Mouse (Mus musculus): ENCODE measurements around the gene Cbx4. TPM values are rescaled to one million over a fixed set of nuclear protein-coding genes. Genes with fewer than 3 reads are reported as not detected.

The Cbx4 gene
- polyA plus RNA-seq, 1 experiment from 2014 or later = 16.3 TPM

DNA sequence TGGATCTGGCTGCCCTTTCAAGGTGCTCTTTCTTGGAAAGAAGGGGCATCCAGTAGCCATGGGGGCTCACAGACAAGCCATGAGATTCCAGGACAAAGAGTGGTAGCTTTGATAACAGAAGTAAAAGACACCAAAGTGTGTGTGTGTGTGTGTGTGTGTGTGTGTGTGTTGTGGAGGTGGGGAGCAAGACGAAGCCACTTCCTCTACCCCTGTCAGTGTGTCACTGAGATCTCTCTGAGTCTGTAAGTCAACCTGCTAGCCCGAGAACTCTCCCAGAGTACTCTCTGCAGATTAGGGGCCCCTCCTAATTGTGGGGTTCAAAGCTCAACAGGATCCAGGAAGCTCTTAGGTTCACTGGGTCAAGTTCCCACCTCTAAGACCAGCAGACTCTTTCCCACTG is 35.7 kb downstream of the Cbx4 start:
- Histone ChIP-seq H3K27ac (no peak overlapping the region), H3K4me1 (replicated peaks) (peaks cover 57% of the 10 kb centered on the region), H3K36me3 (no peaks in the 10 kb centered on the region), H3K27me3 (peaks cover 87% of the 10 kb centered on the region), H3K4me3 (replicated peaks) (no peak overlapping the region), H3K4me2 (replicated peaks) (no peak overlapping the region), H3K9ac (replicated peaks) (no peak overlapping the region), H3K9me3 (no peaks in the 10 kb centered on the region)
- WGBS = 0% methylated on average over 2 of the region's 2 CpGs
- no peak for ATAC-seq

DNA sequence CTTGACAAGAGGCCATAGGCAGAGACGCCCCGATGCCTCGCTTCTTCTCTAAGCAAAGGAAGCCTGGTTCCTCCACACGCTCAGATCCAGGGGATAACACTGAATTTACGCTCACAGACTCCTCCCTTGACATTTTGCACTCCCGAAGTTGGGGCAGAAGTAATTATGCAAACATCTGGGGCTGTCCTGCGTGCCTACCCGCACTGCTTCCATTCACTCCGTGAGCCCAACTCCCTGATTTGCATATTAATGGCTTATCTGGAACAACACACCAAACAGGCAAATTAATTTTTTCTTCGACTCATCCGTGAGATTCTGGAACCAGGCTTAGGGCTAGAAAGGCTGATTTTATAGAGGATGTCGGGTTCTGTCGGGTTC is 37.9 kb downstream of the Cbx4 start:
- peak overlapping the region; percentile 63 for H3K4me2 ChIP-seq (replicated peaks)
- peak overlapping the region; percentile 17 for H3K4me3 ChIP-seq (replicated peaks)
- no peaks in the 10 kb centered on the region for H3K36me3 ChIP-seq
- ATAC-seq = no peak
- under 1% methylated on average over 13 of the region's 13 CpGs for WGBS
- peaks cover 53% of the 10 kb centered on the region for H3K4me1 ChIP-seq (replicated peaks)
- H3K9ac ChIP-seq (replicated peaks) = peak overlapping the region; percentile 33; the same call in 1 of the 2 replicates
- H3K27me3 ChIP-seq = peaks cover 97% of the 10 kb centered on the region
- H3K9me3 ChIP-seq = no peaks in the 10 kb centered on the region
- H3K27ac ChIP-seq = peak overlapping the region; percentile 48; the same call in 1 of the 2 replicates

DNA sequence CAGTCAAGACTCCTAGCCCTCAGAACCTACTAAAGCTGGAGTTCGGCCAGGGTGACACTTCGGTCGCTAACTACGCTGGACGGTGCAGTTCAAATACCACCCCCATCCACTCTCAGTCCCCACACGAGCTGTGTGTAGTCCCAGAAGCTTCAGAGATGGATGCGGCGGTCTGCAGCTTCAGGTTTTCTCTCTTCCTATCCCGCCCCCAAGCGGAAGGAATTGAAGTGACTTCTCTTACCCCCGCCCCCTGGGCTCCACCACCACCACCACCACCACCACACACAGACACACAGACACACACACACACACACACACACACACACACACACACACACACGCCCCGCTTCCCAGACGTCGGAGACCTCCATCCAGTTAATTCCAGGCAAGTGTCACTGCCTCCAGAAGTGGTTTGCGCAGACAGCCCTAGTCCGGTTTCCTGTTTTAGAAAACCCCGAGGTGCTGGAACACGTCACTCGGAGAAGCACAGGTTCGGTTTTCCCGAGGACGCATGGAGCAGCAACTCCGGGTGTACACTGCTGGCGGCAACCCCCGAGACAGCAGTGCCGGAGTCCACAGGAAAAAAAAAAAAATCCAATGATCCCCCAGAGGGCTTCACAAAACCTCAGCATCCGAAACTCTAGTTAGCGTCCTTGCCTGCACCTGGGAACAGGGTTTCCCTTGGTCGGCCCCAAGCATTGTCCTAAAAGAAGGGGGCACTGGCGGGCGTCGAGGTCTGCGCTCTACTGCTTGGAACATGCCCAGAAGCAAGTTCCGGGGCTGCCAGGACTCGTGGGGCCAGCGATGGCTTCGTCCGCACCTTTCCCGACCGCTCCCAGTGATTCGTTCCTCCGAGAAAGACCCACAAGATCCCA is 38.5 kb downstream of the Cbx4 start:
- H3K4me2 ChIP-seq (replicated peaks) = peak overlapping the region; percentile 63
- no peaks in the 10 kb centered on the region for H3K36me3 ChIP-seq
- peak; percentile 27 for ATAC-seq
- no peaks in the 10 kb centered on the region for H3K9me3 ChIP-seq
- peaks cover 52% of the 10 kb centered on the region for H3K4me1 ChIP-seq (replicated peaks)
- peak overlapping the region; percentile 36 for H3K4me3 ChIP-seq (replicated peaks)
- H3K27ac ChIP-seq = peak overlapping the region; percentile 48; the same call in 1 of the 2 replicates
- under 1% methylated on average over 43 of the region's 43 CpGs for WGBS
- H3K9ac ChIP-seq (replicated peaks) = peak overlapping the region; percentile 33; the same call in 1 of the 2 replicates
- H3K27me3 ChIP-seq = peaks cover 100% of the 10 kb centered on the region

DNA sequence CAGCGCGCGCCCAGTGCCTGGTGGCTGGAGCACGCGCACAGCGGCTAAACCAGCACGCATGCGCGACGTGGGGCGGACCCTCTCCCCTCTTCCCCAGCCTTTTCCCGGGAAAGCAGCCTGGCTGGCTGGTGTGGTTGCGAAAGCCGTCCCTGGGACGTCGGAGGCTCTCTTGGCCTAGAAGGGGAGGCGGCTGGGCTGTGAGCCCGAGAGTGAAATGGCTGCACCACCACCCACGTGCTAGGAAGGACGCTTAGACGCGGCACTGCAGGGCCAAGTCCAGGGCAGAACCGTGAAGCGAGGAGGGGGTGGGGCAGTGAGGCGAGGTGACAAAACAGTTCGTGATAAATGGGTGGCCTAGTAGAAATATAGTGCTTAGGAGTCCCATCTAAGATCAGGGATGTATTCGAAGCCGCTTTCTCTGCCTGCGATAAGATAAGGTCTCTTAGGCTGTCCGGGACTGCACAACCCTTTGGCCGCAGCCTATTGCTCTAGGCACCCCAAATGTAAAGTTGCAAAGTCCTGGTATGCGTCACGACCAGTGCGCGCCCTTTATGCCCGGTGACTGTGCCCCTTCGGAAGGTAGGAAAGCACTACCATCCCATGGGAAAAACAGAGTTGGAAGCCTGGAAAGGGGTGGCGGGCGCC is 39.3 kb downstream of the Cbx4 start:
- 1% methylated on average over 39 of the region's 39 CpGs for WGBS
- H3K9ac ChIP-seq (replicated peaks) = peak overlapping the region; percentile 57
- no peaks in the 10 kb centered on the region for H3K36me3 ChIP-seq
- no peaks in the 10 kb centered on the region for H3K9me3 ChIP-seq
- peaks cover 52% of the 10 kb centered on the region for H3K4me1 ChIP-seq (replicated peaks)
- peaks cover 100% of the 10 kb centered on the region for H3K27me3 ChIP-seq
- no peak overlapping the region for H3K27ac ChIP-seq
- H3K4me2 ChIP-seq (replicated peaks) = peak overlapping the region; percentile 63
- H3K4me3 ChIP-seq (replicated peaks) = peak overlapping the region; percentile 36
- ATAC-seq = peak; percentile 18

DNA sequence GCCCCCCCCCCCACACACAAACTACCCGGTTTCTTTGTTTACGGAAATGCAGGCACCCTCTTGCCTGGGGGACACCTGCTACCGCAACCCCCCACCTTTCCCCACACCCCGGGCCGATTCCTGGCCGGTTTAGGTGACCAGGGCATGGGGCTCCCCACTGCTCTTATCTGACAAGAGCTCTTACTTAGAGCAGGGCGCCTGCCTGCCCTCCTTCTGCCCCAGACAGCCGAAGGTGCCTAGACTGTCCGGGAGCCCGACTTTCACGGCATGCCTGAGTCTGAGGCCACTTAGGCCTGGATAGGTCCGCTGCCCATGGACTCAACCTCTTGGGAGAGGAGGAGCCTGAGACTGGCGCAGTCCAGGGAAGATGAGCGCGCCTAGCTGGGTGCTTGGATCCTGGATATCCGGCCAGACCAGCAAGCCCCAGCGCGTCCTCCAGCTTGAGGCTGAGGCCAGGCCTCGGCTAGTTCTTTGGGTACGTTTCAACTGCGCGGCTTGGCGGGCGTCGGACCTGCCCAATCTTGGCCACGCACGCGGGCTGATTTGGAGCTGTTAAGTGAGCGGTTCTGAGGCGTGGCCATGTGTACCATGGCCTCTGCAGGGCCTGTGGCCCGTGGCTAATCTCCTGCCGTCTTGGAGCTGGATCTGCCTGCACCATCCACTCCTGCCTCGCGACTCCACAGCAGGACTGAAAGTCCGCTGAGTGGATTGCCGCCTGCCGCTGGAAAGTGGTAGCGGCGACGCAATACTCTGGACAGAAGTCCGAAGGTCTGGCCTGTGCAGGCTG is 41.3 kb downstream of the Cbx4 start:
- H3K27ac ChIP-seq = no peak overlapping the region
- H3K27me3 ChIP-seq = peaks cover 81% of the 10 kb centered on the region
- 0% methylated on average over 38 of the region's 41 CpGs for WGBS
- H3K9me3 ChIP-seq = no peaks in the 10 kb centered on the region
- no peaks in the 10 kb centered on the region for H3K36me3 ChIP-seq
- no peak for ATAC-seq
- H3K4me1 ChIP-seq (replicated peaks) = peaks cover 61% of the 10 kb centered on the region
- H3K4me3 ChIP-seq (replicated peaks) = no peak overlapping the region; the same call in 1 of the 2 replicates
- H3K9ac ChIP-seq (replicated peaks) = 0 out of 2 replicates have a peak overlapping the region, but pooled peaks have one; percentile 32
- H3K4me2 ChIP-seq (replicated peaks) = peak overlapping the region; percentile 23; the same call in 1 of the 2 replicates

DNA sequence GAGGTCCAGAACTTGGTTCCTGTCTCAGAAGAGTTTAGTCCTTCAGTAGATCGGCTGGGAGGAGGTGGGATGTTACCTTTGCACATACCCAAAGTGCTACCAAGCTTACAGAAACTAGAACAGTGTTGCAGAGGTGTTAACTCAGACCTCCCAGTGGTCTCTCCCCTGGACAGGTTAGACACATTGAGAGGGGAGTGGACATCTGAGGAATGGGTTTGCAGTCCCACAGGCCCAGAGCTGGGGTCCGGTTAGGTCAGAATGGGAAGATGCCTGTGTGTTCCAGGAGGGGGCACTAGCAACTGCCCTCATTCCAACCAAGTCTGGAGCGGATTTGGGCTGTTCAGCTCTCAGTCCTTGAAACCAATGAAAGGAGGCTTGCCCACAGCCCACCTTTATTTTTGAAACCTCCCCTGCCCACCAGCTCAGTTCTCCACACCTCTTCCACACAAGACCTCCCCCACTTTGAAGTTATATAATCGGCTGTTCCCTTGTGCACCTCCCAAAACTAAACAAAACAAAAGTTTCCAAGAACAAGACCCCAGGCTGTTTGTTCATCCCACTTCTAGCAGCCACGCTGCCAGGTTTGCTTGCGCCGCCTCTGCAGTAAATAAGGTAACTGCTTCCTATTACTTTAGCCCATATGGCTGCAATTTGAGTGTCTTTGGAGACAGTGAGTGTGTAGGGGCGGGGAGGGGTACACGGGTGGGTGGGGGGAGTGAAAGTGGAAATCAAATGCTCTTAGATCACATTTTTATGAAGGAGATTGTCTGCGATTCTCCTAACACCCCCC is 42.1 kb downstream of the Cbx4 start:
- ATAC-seq = no peak
- H3K9ac ChIP-seq (replicated peaks) = no peak overlapping the region
- WGBS = 1% methylated on average over 10 of the region's 10 CpGs
- no peak overlapping the region for H3K4me2 ChIP-seq (replicated peaks)
- H3K9me3 ChIP-seq = no peaks in the 10 kb centered on the region
- H3K36me3 ChIP-seq = peaks cover under 1% of the 10 kb centered on the region
- H3K27ac ChIP-seq = no peak overlapping the region
- H3K4me1 ChIP-seq (replicated peaks) = peaks cover 68% of the 10 kb centered on the region
- H3K27me3 ChIP-seq = peaks cover 78% of the 10 kb centered on the region
- H3K4me3 ChIP-seq (replicated peaks) = no peak overlapping the region

DNA sequence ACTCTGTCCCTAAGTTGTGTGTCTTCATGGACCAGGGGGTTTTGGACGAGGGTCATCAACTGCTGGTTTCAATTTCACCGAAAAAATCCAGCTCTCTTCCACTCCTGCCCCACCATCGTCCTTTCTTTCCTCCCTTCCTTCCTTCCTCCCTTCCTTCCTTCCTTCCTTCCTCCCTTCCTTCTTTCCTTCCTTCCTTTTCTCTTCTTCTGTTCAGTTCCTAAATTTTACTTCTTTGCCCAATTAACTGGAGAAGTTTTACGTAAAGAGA is 42.8 kb downstream of the Cbx4 start:
- ATAC-seq = no peak
- H3K27ac ChIP-seq = no peak overlapping the region
- 2% methylated on average over 4 of the region's 4 CpGs for WGBS
- no peak overlapping the region for H3K4me3 ChIP-seq (replicated peaks)
- peaks cover 73% of the 10 kb centered on the region for H3K4me1 ChIP-seq (replicated peaks)
- H3K9ac ChIP-seq (replicated peaks) = no peak overlapping the region
- peaks cover 7% of the 10 kb centered on the region for H3K36me3 ChIP-seq
- H3K9me3 ChIP-seq = no peaks in the 10 kb centered on the region
- no peak overlapping the region for H3K4me2 ChIP-seq (replicated peaks)
- H3K27me3 ChIP-seq = peaks cover 78% of the 10 kb centered on the region

DNA sequence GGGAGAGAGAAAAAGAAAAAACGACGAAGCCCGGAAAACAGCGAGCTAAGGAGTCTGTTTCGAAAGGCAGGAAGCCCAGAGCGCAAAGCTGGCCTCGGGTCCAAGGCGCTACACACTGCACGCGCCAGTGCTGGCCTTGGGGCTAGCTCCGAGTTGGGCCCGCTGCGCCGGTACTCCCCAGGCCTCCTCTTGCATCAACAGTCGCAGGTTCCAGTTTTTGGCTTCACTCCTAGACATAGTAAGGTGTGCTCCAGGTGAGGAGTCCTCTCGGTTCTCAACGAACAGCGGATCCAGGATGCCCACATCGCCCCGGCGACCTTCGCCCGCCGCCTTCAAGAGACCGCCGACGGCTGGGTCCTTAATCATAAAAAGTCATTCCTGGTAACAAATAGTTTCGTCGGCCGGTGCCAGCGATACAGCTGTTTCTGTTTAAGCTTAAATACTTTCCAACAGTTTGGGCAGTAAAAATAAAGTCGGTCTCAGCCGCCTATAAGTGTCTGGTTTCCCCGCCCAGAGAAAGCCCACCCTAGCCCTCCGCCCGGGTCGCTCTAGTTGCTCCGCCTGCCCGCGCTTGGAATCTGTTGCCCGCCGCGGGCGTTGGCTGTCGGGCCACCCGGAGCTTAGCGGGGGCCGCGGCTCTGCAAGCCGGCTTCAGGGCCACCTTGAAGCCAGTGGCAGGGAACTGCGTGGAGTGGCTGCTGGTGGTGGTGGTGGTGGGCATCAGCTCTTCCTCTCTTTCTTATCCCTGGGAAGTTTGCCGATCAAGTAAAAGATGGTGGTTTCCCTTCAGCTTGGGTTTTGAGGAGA is 43.4 kb downstream of the Cbx4 start:
- Histone ChIP-seq H3K27me3 (peaks cover 78% of the 10 kb centered on the region), H3K4me1 (replicated peaks) (peaks cover 73% of the 10 kb centered on the region), H3K4me2 (replicated peaks) (no peak overlapping the region), H3K9me3 (no peaks in the 10 kb centered on the region), H3K36me3 (peaks cover 7% of the 10 kb centered on the region), H3K27ac (no peak overlapping the region), H3K4me3 (replicated peaks) (peak overlapping the region; percentile 4; the same call in 1 of the 2 replicates), H3K9ac (replicated peaks) (no peak overlapping the region)
- no peak for ATAC-seq
- whole genome bisulfite sequencing = under 1% methylated on average over 52 of the region's 52 CpGs

DNA sequence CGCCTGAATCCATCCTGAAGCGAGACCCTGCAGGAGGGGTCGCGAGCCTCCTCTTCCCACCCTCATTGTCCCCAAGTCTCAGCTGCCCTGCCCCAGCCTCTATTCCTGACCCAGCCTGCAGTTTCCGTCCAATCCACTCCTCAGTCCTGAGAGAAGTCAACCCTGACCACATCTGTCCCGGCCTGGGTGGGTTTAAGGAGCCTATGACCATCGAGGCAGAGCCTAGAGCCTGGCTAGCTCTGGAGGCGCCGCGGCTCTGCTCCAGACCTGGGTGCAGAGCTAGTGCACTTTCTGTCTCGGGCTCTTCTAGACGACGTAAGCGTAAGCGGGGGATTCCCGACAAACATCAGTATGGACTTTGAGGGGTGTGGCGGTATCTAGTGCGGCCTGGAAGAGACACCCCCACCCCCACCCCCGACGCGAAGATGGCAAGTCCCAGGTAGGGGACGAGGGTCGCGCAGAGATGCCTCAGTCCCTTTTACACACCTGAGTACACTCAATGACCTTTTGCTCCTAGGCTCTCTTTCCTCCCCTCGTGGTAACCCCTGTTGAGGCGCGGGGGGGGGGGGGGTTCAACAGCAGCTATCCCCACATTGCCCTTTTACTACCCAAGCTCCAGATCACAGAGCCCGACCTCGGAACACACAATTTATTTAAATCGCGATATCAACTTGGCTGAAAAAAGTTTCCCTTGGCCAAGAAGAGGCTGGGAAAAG is 44.1 kb downstream of the Cbx4 start:
- Histone ChIP-seq H3K27me3 (peaks cover 77% of the 10 kb centered on the region), H3K9me3 (no peaks in the 10 kb centered on the region), H3K4me3 (replicated peaks) (peak overlapping the region; percentile 80), H3K4me2 (replicated peaks) (peak overlapping the region; percentile 88), H3K4me1 (replicated peaks) (peaks cover 73% of the 10 kb centered on the region), H3K36me3 (peaks cover 7% of the 10 kb centered on the region), H3K27ac (peak overlapping the region; percentile 89), H3K9ac (replicated peaks) (peak overlapping the region; percentile 88)
- peak; percentile 32 for ATAC-seq
- 2% methylated on average over 31 of the region's 31 CpGs for WGBS

DNA sequence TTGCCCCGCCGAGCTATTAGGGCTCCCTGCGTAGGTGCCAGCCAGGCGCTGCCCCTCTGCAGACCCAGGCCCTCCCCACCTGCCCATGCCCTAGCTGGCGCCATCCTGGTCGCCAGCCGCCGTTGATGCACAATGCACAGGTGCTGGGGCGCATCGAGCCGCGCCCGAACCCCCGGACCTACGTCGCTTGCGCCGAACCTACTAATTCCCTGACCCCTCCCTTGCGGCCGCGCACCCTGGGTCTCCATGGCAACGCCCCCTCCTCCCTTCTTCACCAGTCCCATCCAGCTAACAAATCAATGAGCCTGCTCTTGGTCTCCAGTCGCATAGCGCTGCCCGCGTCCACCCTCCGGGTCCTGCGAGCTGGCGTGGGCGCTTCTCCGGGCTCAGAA is 44.7 kb downstream of the Cbx4 start:
- Histone ChIP-seq H3K27me3 (peaks cover 76% of the 10 kb centered on the region), H3K27ac (peak overlapping the region; percentile 89), H3K4me1 (replicated peaks) (peaks cover 73% of the 10 kb centered on the region), H3K9ac (replicated peaks) (peak overlapping the region; percentile 88), H3K4me2 (replicated peaks) (peak overlapping the region; percentile 88), H3K4me3 (replicated peaks) (peak overlapping the region; percentile 80), H3K9me3 (no peaks in the 10 kb centered on the region), H3K36me3 (peaks cover 7% of the 10 kb centered on the region)
- under 1% methylated on average over 31 of the region's 31 CpGs for WGBS
- peak; percentile 85 for ATAC-seq
